Mouse (Mus musculus) heart, postnatal 4 days (tissue): Measurements from ENCODE around the gene Cbx1. TPM values are rescaled to one million over a fixed set of nuclear protein-coding genes. Genes with fewer than 3 reads are reported as not detected.

Source experiments
- DNase-seq: peaks from one replicate; pipeline ENCODE4 v3.0.0; 2021
- total RNA-seq, 2 experiments: library from RNA; stranded (reverse); gene quantifications; 2 replicates each; pipeline ENCODE4 v1.2.3; 2021

Cbx1 gene
- total RNA-seq, 2 experiments from 2014 or later = 69.6 to 72.0 TPM

GRCm38 (mm10) chr11:96816979-96817378, 28.1 kb downstream of the Cbx1 start:
- DNase-seq = no peak

GRCm38 (mm10) chr11:96818128-96818710, 29.3 kb downstream of the Cbx1 start:
- no peak for DNase-seq

- DNase-seq = no peak
Observed at GRCm38 (mm10) chr11:96821956-96822355, 33.0 kb downstream of the Cbx1 start.

GRCm38 (mm10) chr11:96822675-96823470, 33.9 kb downstream of the Cbx1 start:
- DNase-seq = no peak

GRCm38 (mm10) chr11:96823471-96823837, 34.5 kb downstream of the Cbx1 start:
- no peak for DNase-seq

- peak; percentile 85 for DNase-seq
Observed at GRCm38 (mm10) chr11:96823880-96824782, 35.2 kb downstream of the Cbx1 start.

- DNase-seq = peak; percentile 90
Observed at GRCm38 (mm10) chr11:96824783-96825495, 36.0 kb downstream of the Cbx1 start.

- peak; percentile 66 for DNase-seq
Observed at GRCm38 (mm10) chr11:96826481-96826880, 37.6 kb downstream of the Cbx1 start.

GRCm38 (mm10) chr11:96827062-96827581, 38.2 kb downstream of the Cbx1 start:
- peak; percentile 33 for DNase-seq

GRCm38 (mm10) chr11:96827917-96828316, 39.0 kb downstream of the Cbx1 start:
- DNase-seq = no peak

GRCm38 (mm10) chr11:96828881-96829280, 40.0 kb downstream of the Cbx1 start:
- no peak for DNase-seq

GRCm38 (mm10) chr11:96829403-96829812, 40.5 kb downstream of the Cbx1 start:
- DNase-seq = peak; percentile 95

GRCm38 (mm10) chr11:96829813-96830538, 41.0 kb downstream of the Cbx1 start, which contains the start of gene Nfe2l1:
TSS of gene Nfe2l1 (minus strand) at chr11:96829968.
- peak; percentile 98 for DNase-seq

- no peak for DNase-seq
Observed at GRCm38 (mm10) chr11:96830539-96831216, 41.8 kb downstream of the Cbx1 start.

- no peak for DNase-seq
Observed at GRCm38 (mm10) chr11:96831516-96831915, 42.6 kb downstream of the Cbx1 start.

GRCm38 (mm10) chr11:96832541-96832940, 43.6 kb downstream of the Cbx1 start:
- no peak for DNase-seq

GRCm38 (mm10) chr11:96832973-96833372, 44.0 kb downstream of the Cbx1 start:
- DNase-seq = no peak

GRCm38 (mm10) chr11:96834127-96834526, 45.2 kb downstream of the Cbx1 start:
- DNase-seq = no peak

GRCm38 (mm10) chr11:96837298-96837697, 48.4 kb downstream of the Cbx1 start:
- DNase-seq = peak; percentile 33

- no peak for DNase-seq
Observed at GRCm38 (mm10) chr11:96838341-96838740, 49.4 kb downstream of the Cbx1 start.

- DNase-seq = no peak
Observed at GRCm38 (mm10) chr11:96839428-96839827, 50.5 kb downstream of the Cbx1 start.
